Mouse (Mus musculus) central nervous system, embryonic 11.5 days (tissue): ENCODE data around the gene Olfr397. TPM values are rescaled to one million over a fixed set of nuclear protein-coding genes. Genes with fewer than 3 reads are reported as not detected.

Experiments used
- polyA plus RNA-seq: library from polyadenylated mRNA; depleted of rRNA; stranded (reverse); fragments of >200 nt; gene quantifications from 2 replicates; pipeline ENCODE4 v1.2.3, GENCODE M21; 2012; rRNA removed

The Olfr397 gene
- polyA plus RNA-seq: not detected in 2 replicates

GRCm38 (mm10) chr11:73960517-73960916 is at the start of gene Olfr397:
TSS of gene Olfr397 (plus strand) at chr11:73960817.

DNA sequence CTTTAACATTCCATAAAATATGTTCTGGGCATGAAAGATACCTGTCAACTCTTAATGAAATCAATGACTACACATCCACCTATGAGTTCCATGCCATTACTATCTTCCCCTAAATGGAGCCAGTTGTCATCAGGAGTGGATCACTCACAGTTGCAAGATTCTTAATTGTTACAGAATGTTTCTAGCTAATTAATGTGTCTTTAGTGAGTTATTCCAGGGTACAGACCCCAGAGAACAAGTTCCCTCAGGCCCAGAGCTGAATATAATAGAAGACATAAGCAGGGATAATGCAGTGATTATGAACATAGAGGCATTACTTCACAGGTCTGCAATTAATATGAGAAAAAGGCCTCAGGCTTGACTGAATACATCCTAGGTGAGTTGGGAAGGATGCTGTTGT is 24.2 kb upstream of the Olfr397 start, which contains the start of gene Olfr23:
Gene Olfr23 (plus strand): TSS at position 301 of the 400 bp plus-strand sequence.

GRCm38 (mm10) chr11:73990307-73990706 is 29.7 kb downstream of the Olfr397 start, which contains the start of gene Olfr398:
TSS of gene Olfr398 (minus strand) at chr11:73990407.

Other genes starting within 250 kb of the Olfr397 start
- not detected in 2 replicates for gene Olfr389, start 180.1 kb upstream of the Olfr397 start, polyA plus RNA-seq
- gene Olfr390, start 177.9 kb upstream of the Olfr397 start, polyA plus RNA-seq: not detected in 2 replicates
- not detected in 2 replicates for gene Olfr391-ps, start 157.8 kb upstream of the Olfr397 start, polyA plus RNA-seq
- gene Olfr392, start 143.8 kb upstream of the Olfr397 start, polyA plus RNA-seq: not detected in 2 replicates
- gene Olfr393, start 109.4 kb upstream of the Olfr397 start, polyA plus RNA-seq: not detected in 2 replicates
- gene Olfr394, start 70.0 kb upstream of the Olfr397 start, polyA plus RNA-seq: not detected in 2 replicates
- gene Olfr395, start 51.5 kb upstream of the Olfr397 start, polyA plus RNA-seq: not detected in 2 replicates
- not detected in 2 replicates for gene Olfr23, start 24.1 kb upstream of the Olfr397 start, polyA plus RNA-seq
- not detected in 2 replicates for gene Olfr398, start 29.6 kb downstream of the Olfr397 start, polyA plus RNA-seq
- not detected in 2 replicates for gene Olfr139, start 95.7 kb downstream of the Olfr397 start, polyA plus RNA-seq
- not detected in 2 replicates for gene Olfr399, start 95.8 kb downstream of the Olfr397 start, polyA plus RNA-seq
- not detected in 2 replicates for gene Zfp616, start 109.1 kb downstream of the Olfr397 start, polyA plus RNA-seq
- not detected in 2 replicates for gene Olfr401, start 152.9 kb downstream of the Olfr397 start, polyA plus RNA-seq
- not detected in 2 replicates for gene Olfr402, start 192.7 kb downstream of the Olfr397 start, polyA plus RNA-seq
- not detected in 2 replicates for gene Olfr403, start 225.4 kb downstream of the Olfr397 start, polyA plus RNA-seq